Mouse (Mus musculus): Measurements from ENCODE around the gene Cops7a. TPM values are rescaled to one million over a fixed set of nuclear protein-coding genes. Genes with fewer than 3 reads are reported as not detected.

Cops7a gene
- polyA plus RNA-seq, 1 experiment from 2014 or later = 111 TPM

DNA sequence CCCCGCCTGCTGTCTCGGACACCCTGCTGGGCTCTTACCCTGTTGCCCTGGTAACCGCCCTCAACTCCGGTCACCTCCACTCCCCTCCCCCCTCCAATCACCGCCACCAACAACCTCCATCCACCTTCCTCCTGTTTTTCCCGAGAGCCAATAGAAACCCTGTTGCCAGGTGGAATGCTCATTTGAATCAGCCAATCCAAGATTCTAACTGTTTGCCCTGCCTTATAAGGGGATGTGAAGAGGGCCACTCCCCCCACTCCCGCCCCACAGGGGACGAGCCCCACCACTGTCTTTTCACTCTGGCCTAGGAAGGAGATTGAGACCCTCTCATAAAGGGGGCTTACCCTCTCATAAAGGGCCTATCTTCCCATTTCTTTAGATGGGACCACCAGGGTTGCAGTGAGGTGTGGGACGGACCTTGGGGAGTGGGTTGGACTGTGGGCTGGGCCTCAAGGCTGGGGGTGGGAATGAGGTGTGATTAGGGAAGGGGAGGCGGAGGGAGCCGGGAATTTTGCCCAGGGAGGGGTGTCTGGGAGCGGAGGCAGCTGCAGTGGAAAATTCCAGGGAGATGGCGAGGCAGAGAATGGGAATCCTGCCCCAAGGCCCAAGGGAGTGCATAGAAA lies 45.5 kb downstream of the Cops7a start, which contains the start of gene Ptms:
Gene Ptms (minus strand): TSS at position 409 of the 623 bp plus-strand sequence.
- H3K27ac ChIP-seq (ENCODE audit: low read depth, low read length) = peak within 1 kb of the TSS; percentile 99
- H3K9ac ChIP-seq (ENCODE audit: low read length) = peak within 1 kb of the TSS; percentile 54
- H3K4me3 ChIP-seq (ENCODE audit: low read depth, low read length) = peak within 1 kb of the TSS; percentile 4; the same call in 1 of the 2 replicates
- no peaks in the 10 kb centered on the region for H3K9me3 ChIP-seq (ENCODE audit: control insufficient read depth, low read length)
- WGBS = under 1% methylated on average over 13 of the region's 13 CpGs
- H3K4me1 ChIP-seq (replicated peaks; ENCODE audit: control insufficient read depth, insufficient read depth, low read length) = peaks cover 28% of the 10 kb centered on the region
- ATAC-seq (replicated peaks; ENCODE audit: low FRiP score) = peak; percentile 87
- no peaks in the 10 kb centered on the region for H3K27me3 ChIP-seq (ENCODE audit: control insufficient read depth, insufficient read depth, low read length)
- H3K36me3 ChIP-seq (ENCODE audit: control insufficient read depth, insufficient read depth, low read length) = no peaks in the 10 kb centered on the region; the same call in 1 of the 2 replicates
- peak; percentile 97 for DNase-seq (ENCODE audit: low spot score)
- H3K4me2 ChIP-seq (ENCODE audit: low read depth, low read length, severe bottlenecking) = peak within 1 kb of the TSS; percentile 58

GRCm38 (mm10) chr6:124918890-124919627 lies 46.3 kb downstream of the Cops7a start:
- no peaks in the 10 kb centered on the region for H3K9me3 ChIP-seq (ENCODE audit: control insufficient read depth, low read length)
- ATAC-seq (replicated peaks; ENCODE audit: low FRiP score) (no peak), DNase-seq (ENCODE audit: low spot score) (no peak)
- WGBS = 16% methylated on average over 14 of the region's 14 CpGs
- peak overlapping the region; percentile 98 for H3K9ac ChIP-seq (ENCODE audit: low read length)
- H3K4me1 ChIP-seq (replicated peaks; ENCODE audit: control insufficient read depth, insufficient read depth, low read length) = peaks cover 32% of the 10 kb centered on the region
- peak overlapping the region; percentile 99 for H3K27ac ChIP-seq (ENCODE audit: low read depth, low read length)
- H3K27me3 ChIP-seq (ENCODE audit: control insufficient read depth, insufficient read depth, low read length) = no peaks in the 10 kb centered on the region
- peaks cover 4% of the 10 kb centered on the region; the same call in 1 of the 2 replicates for H3K36me3 ChIP-seq (ENCODE audit: control insufficient read depth, insufficient read depth, low read length)
- H3K4me3 ChIP-seq (ENCODE audit: low read depth, low read length) = peak overlapping the region; percentile 96; the same call in 1 of the 2 replicates
- peak overlapping the region; percentile 58 for H3K4me2 ChIP-seq (ENCODE audit: low read depth, low read length, severe bottlenecking)

DNA sequence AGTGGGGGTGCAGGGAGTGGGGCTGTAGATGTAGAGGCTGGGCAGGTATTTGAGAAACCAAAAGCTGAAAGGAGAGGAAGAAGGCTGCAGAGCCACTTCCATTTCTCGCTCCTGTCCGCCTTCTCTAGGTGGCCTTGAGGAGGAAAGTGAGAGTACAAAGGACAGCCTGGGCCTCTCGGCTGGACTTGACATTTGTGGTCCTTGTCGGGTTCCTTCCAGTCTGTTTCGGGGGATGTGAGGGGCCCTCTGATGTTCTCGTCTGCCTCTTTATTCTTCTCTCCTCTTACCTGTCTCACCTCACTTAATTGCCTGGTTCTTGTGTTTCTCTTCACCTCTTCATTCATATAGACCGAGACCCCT lies 47.0 kb downstream of the Cops7a start:
- DNase-seq (ENCODE audit: low spot score) = no peak
- peak overlapping the region; percentile 96 for H3K4me3 ChIP-seq (ENCODE audit: low read depth, low read length)
- H3K4me1 ChIP-seq (replicated peaks; ENCODE audit: control insufficient read depth, insufficient read depth, low read length) = peaks cover 32% of the 10 kb centered on the region
- ATAC-seq (replicated peaks; ENCODE audit: low FRiP score) = no peak
- H3K4me2 ChIP-seq (ENCODE audit: low read depth, low read length, severe bottlenecking) = peak overlapping the region; percentile 58
- no peaks in the 10 kb centered on the region for H3K27me3 ChIP-seq (ENCODE audit: control insufficient read depth, insufficient read depth, low read length)
- H3K36me3 ChIP-seq (ENCODE audit: control insufficient read depth, insufficient read depth, low read length) = peaks cover 8% of the 10 kb centered on the region; the same call in 1 of the 2 replicates
- H3K9me3 ChIP-seq (ENCODE audit: control insufficient read depth, low read length) = no peaks in the 10 kb centered on the region
- peak overlapping the region; percentile 99 for H3K27ac ChIP-seq (ENCODE audit: low read depth, low read length)
- peak overlapping the region; percentile 98 for H3K9ac ChIP-seq (ENCODE audit: low read length)
- WGBS = 6% methylated on average over 7 of the region's 7 CpGs

GRCm38 (mm10) chr6:124917518-124918330 lies 47.6 kb downstream of the Cops7a start:
- DNase-seq (ENCODE audit: low spot score) (peak; percentile 96), ATAC-seq (replicated peaks; ENCODE audit: low FRiP score) (peak; percentile 75)
- peak overlapping the region; percentile 96 for H3K4me3 ChIP-seq (ENCODE audit: low read depth, low read length)
- H3K36me3 ChIP-seq (ENCODE audit: control insufficient read depth, insufficient read depth, low read length) = peaks cover 8% of the 10 kb centered on the region; the same call in 1 of the 2 replicates
- peak overlapping the region; percentile 99 for H3K27ac ChIP-seq (ENCODE audit: low read depth, low read length)
- peak overlapping the region; percentile 98 for H3K9ac ChIP-seq (ENCODE audit: low read length)
- H3K4me1 ChIP-seq (replicated peaks; ENCODE audit: control insufficient read depth, insufficient read depth, low read length) = peaks cover 32% of the 10 kb centered on the region
- peak overlapping the region; percentile 58 for H3K4me2 ChIP-seq (ENCODE audit: low read depth, low read length, severe bottlenecking)
- H3K9me3 ChIP-seq (ENCODE audit: control insufficient read depth, low read length) = no peaks in the 10 kb centered on the region
- WGBS = under 1% methylated on average over 62 of the region's 89 CpGs
- H3K27me3 ChIP-seq (ENCODE audit: control insufficient read depth, insufficient read depth, low read length) = no peaks in the 10 kb centered on the region

- Histone ChIP-seq H3K4me2 (ENCODE audit: low read depth, low read length, severe bottlenecking) (peak overlapping the region; percentile 99), H3K4me3 (ENCODE audit: low read depth, low read length) (peak overlapping the region; percentile 96), H3K9me3 (ENCODE audit: control insufficient read depth, low read length) (no peaks in the 10 kb centered on the region), H3K36me3 (ENCODE audit: control insufficient read depth, insufficient read depth, low read length) (peaks cover 8% of the 10 kb centered on the region; the same call in 1 of the 2 replicates), H3K9ac (ENCODE audit: low read length) (peak overlapping the region; percentile 98), H3K27me3 (ENCODE audit: control insufficient read depth, insufficient read depth, low read length) (no peaks in the 10 kb centered on the region), H3K27ac (ENCODE audit: low read depth, low read length) (peak overlapping the region; percentile 99), H3K4me1 (replicated peaks; ENCODE audit: control insufficient read depth, insufficient read depth, low read length) (peaks cover 32% of the 10 kb centered on the region)
- peak; percentile 94 for DNase-seq (ENCODE audit: low spot score)
- peak; percentile 67 for ATAC-seq (replicated peaks; ENCODE audit: low FRiP score)
- WGBS = under 1% methylated on average over 57 of the region's 67 CpGs
These were observed 48.4 kb downstream of the Cops7a start for GRCm38 (mm10) chr6:124916695-124917517.

DNA sequence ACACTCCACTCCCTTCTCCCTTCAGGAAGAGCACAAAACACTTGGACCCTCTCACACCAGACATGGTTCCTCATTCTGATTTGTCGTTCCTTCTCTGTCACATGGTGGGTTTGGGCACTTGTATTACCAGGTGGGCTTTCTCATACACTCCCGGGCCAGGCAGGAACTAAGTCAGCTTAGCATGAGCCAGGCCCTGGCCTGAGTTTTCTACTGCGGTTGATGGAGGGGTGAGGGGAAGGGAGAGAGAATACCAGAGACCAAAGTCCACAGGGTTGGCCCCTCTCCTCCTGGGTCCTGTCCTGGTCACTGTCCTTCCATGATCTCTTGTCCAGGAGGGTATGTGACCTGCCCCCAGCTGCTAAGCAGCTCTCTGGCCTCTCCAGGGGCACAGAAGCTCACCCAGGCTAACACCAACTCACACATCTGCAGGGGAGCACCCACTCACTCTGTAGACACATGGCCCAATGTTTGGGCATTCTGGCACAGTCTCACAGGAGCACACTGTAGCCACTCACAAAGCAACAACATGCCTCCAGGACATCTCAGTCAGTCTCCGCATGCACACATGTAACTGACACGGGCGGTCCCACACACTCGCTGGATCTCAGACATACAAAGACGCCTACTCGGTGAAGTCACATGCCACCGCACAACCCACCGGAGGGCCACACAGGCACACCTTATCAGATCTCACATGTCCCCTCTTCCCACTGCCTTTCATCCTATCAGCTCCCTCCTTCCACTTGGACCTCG lies 49.2 kb downstream of the Cops7a start:
- DNase-seq (ENCODE audit: low spot score) = peak; percentile 71
- H3K27me3 ChIP-seq (ENCODE audit: control insufficient read depth, insufficient read depth, low read length) = no peaks in the 10 kb centered on the region
- H3K4me3 ChIP-seq (ENCODE audit: low read depth, low read length) = peak overlapping the region; percentile 96
- H3K9ac ChIP-seq (ENCODE audit: low read length) = peak overlapping the region; percentile 98
- ATAC-seq (replicated peaks; ENCODE audit: low FRiP score) = no peak
- H3K4me1 ChIP-seq (replicated peaks; ENCODE audit: control insufficient read depth, insufficient read depth, low read length) = peaks cover 30% of the 10 kb centered on the region
- H3K9me3 ChIP-seq (ENCODE audit: control insufficient read depth, low read length) = no peaks in the 10 kb centered on the region
- peak overlapping the region; percentile 99 for H3K4me2 ChIP-seq (ENCODE audit: low read depth, low read length, severe bottlenecking)
- 3% methylated on average over 12 of the region's 12 CpGs for WGBS
- peak overlapping the region; percentile 99 for H3K27ac ChIP-seq (ENCODE audit: low read depth, low read length)
- peaks cover 8% of the 10 kb centered on the region; the same call in 1 of the 2 replicates for H3K36me3 ChIP-seq (ENCODE audit: control insufficient read depth, insufficient read depth, low read length)

- Histone ChIP-seq H3K27ac (ENCODE audit: low read depth, low read length) (peak overlapping the region; percentile 99), H3K9ac (ENCODE audit: low read length) (peak overlapping the region; percentile 98), H3K4me3 (ENCODE audit: low read depth, low read length) (peak overlapping the region; percentile 96), H3K4me1 (replicated peaks; ENCODE audit: control insufficient read depth, insufficient read depth, low read length) (peaks cover 29% of the 10 kb centered on the region), H3K36me3 (ENCODE audit: control insufficient read depth, insufficient read depth, low read length) (peaks cover 8% of the 10 kb centered on the region; the same call in 1 of the 2 replicates), H3K4me2 (ENCODE audit: low read depth, low read length, severe bottlenecking) (peak overlapping the region; percentile 99), H3K27me3 (ENCODE audit: control insufficient read depth, insufficient read depth, low read length) (peaks cover 4% of the 10 kb centered on the region), H3K9me3 (ENCODE audit: control insufficient read depth, low read length) (no peaks in the 10 kb centered on the region)
- ATAC-seq (replicated peaks; ENCODE audit: low FRiP score) (no peak), DNase-seq (ENCODE audit: low spot score) (peak; percentile 67)
- WGBS = 3% methylated on average over 22 of the region's 22 CpGs
These were observed 50.0 kb downstream of the Cops7a start for GRCm38 (mm10) chr6:124915160-124915941.
